Mouse (Mus musculus) liver, embryonic 14.5 days (tissue): Measurements from ENCODE around the gene S100a4. TPM values are rescaled to one million over a fixed set of nuclear protein-coding genes. Genes with fewer than 3 reads are reported as not detected.

Experiments
- ATAC-seq: fragments of 200-750 bp; cut with Nextera tagmentation; 2 replicates; pipeline ENCODE4 v1.8.0; 2017; ENCODE audit warnings: moderate number of reproducible peaks, mild to moderate bottlenecking, moderate library complexity; ENCODE audit not compliant: insufficient read depth
- DNase-seq, 3 experiments: peaks; one replicate each; pipeline ENCODE4 v3.0.0-alpha.2; 2012 to 2013; ENCODE audit warnings: low read depth in 3 of 3, low spot score in 3 of 3
- H3K27ac ChIP-seq: fragments of 300-500 bp; sonication (generic); 2 replicates; pipeline ENCODE4 v1.5.1; 2014; ENCODE audit warnings: moderate library complexity, mild to moderate bottlenecking, control low read depth, inconsistent platforms
- H3K27me3 ChIP-seq: fragments of 300-500 bp; sonication (generic); 2 replicates; pipeline ENCODE4 v1.6.1; 2014; ENCODE audit warnings: mild to moderate bottlenecking, low read length, moderate library complexity; ENCODE audit not compliant: control insufficient read depth, insufficient read depth
- H3K36me3 ChIP-seq: fragments of 300-500 bp; sonication (generic); replicated peaks from 2 replicates; pipeline ENCODE4 v1.6.1; 2014; ENCODE audit warnings: low read depth; ENCODE audit not compliant: control insufficient read depth, insufficient read depth
- H3K4me1 ChIP-seq, 2 experiments: fragments of 200-500 bp in 1 of 2; fragments of 300-500 bp in 1 of 2; sonication (generic) in 1 of 2; replicated peaks; 2 replicates each; pipeline ENCODE4 v1.6.1; 2012 to 2014; ENCODE audit warnings: antibody characterized with exemption in 1 of 2, inconsistent platforms in 1 of 2, low read length in 1 of 2; ENCODE audit not compliant: control insufficient read depth in 2 of 2, insufficient read depth in 2 of 2
- H3K4me2 ChIP-seq: fragments of 300-500 bp; sonication (generic); 2 replicates; pipeline ENCODE4 v1.6.1; 2014; ENCODE audit warnings: low read depth, mild to moderate bottlenecking, control low read depth, moderate library complexity
- H3K4me3 ChIP-seq, 2 experiments: fragments of 200-500 bp in 1 of 2; fragments of 300-500 bp in 1 of 2; sonication (generic) in 1 of 2; 2 replicates each; pipeline ENCODE4 v1.5.1; 2012 to 2014; ENCODE audit warnings: low read depth in 2 of 2, low read length in 2 of 2, mild to moderate bottlenecking in 2 of 2, control low read depth in 1 of 2, inconsistent platforms in 1 of 2, moderate library complexity in 1 of 2; ENCODE audit not compliant: insufficient read depth in 1 of 2
- H3K9ac ChIP-seq: fragments of 300-500 bp; sonication (generic); replicated peaks from 2 replicates; pipeline ENCODE4 v1.6.1; 2014; ENCODE audit warnings: mild to moderate bottlenecking, control low read depth, moderate library complexity
- H3K9me3 ChIP-seq: fragments of 300-500 bp; sonication (generic); 2 replicates; pipeline ENCODE4 v1.6.1; 2016; ENCODE audit warnings: low read length, mixed read lengths; ENCODE audit not compliant: control insufficient read depth
- CTCF ChIP-seq: IDR thresholded peaks from 2 replicates; pipeline ENCODE4 v1.5.1; 2016; ENCODE audit warnings: antibody characterized with exemption, low read depth, control low read depth
- EP300 ChIP-seq: IDR thresholded peaks from 2 replicates; pipeline ENCODE4 v1.6.1; 2016; ENCODE audit warnings: antibody characterized with exemption, low read depth
- WGBS: fragments of 180-500 bp; shearing (Covaris S2); extraction: QIAGEN DNeasy Blood & Tissue Kit; methylation state at CpG from one replicate; pipeline ENCODE4 v1.1.7; 2014; ENCODE audit not compliant: insufficient replicate concordance; 5-methylcytosine and 5-hydroxymethylcytosine counted together
- polyA plus RNA-seq, 2 experiments: library from polyadenylated mRNA; depleted of rRNA in 1 of 2; stranded (reverse) in 1 of 2; unstranded in 1 of 2; fragments of >200 nt; fragmentation: Nextera tagmentation in 1 of 2; extraction: Ambion mirVana in 1 of 2; gene quantifications; 2 replicates each; pipeline versions ENCODE4 v1.2.1 to v1.2.3; 2012 to 2014

Gene S100a4
- polyA plus RNA-seq, 2 experiments, result 1.0 to 2.0 TPM

- H3K4me1 ChIP-seq, result no peaks in the 10 kb centered on the region
- DNase-seq (no peak), ATAC-seq (no peak)
- no peaks in the 10 kb centered on the region for H3K36me3 ChIP-seq
- TF ChIP-seq CTCF (no peak), EP300 (no peak)
- no peak overlapping the region for H3K4me2 ChIP-seq
- no peaks in the 10 kb centered on the region for H3K27me3 ChIP-seq
- H3K9me3 ChIP-seq, result no peaks in the 10 kb centered on the region
- H3K4me3 ChIP-seq, result no peak overlapping the region
- H3K9ac ChIP-seq, result no peak overlapping the region
- H3K27ac ChIP-seq, result no peak overlapping the region
Measured at GRCm38 (mm10) chr3:90648981-90649380, 45.4 kb downstream of the S100a4 start.

- TF ChIP-seq CTCF (no peak), EP300 (no peak)
- H3K9me3 ChIP-seq, result no peaks in the 10 kb centered on the region
- no peak overlapping the region for H3K27ac ChIP-seq
- DNase-seq (no peak), ATAC-seq (no peak)
- no peaks in the 10 kb centered on the region for H3K4me1 ChIP-seq
- no peaks in the 10 kb centered on the region for H3K27me3 ChIP-seq
- H3K36me3 ChIP-seq, result no peaks in the 10 kb centered on the region
- WGBS, result 61% methylated on average over 2 of the region's 2 CpGs
- no peak overlapping the region for H3K4me3 ChIP-seq
- no peak overlapping the region for H3K4me2 ChIP-seq
- H3K9ac ChIP-seq, result no peak overlapping the region
Measured at GRCm38 (mm10) chr3:90649832-90650231, 46.3 kb downstream of the S100a4 start.

GRCm38 (mm10) chr3:90652878-90653508 lies 49.4 kb downstream of the S100a4 start:
- H3K9me3 ChIP-seq, result no peaks in the 10 kb centered on the region
- no peaks in the 10 kb centered on the region for H3K27me3 ChIP-seq
- no peak for ATAC-seq
- no peaks in the 10 kb centered on the region for H3K4me1 ChIP-seq
- H3K9ac ChIP-seq, result no peak overlapping the region
- DNase-seq, result no peak
- H3K36me3 ChIP-seq, result no peaks in the 10 kb centered on the region
- no peak overlapping the region for H3K27ac ChIP-seq
- 31% methylated on average over 5 of the region's 5 CpGs for WGBS
- TF ChIP-seq EP300, result no peak
- TF ChIP-seq CTCF, result peak; percentile 70
- H3K4me3 ChIP-seq, result no peak overlapping the region
- H3K4me2 ChIP-seq, result no peak overlapping the region

GRCm38 (mm10) chr3:90653717-90654116 lies 50.1 kb downstream of the S100a4 start, which contains the start of gene S100a7a:
TSS of gene S100a7a (plus strand) at chr3:90654017.
- no peaks in the 10 kb centered on the region for H3K9me3 ChIP-seq
- H3K27me3 ChIP-seq, result no peaks in the 10 kb centered on the region
- DNase-seq, result no peak
- no peaks in the 10 kb centered on the region for H3K36me3 ChIP-seq
- no peak within 1 kb of the TSS for H3K9ac ChIP-seq
- no peak within 1 kb of the TSS for H3K4me3 ChIP-seq
- no peak within 1 kb of the TSS for H3K27ac ChIP-seq
- ATAC-seq, result no peak
- no peaks in the 10 kb centered on the region for H3K4me1 ChIP-seq
- no peak for TF ChIP-seq EP300
- TF ChIP-seq CTCF, result no peak
- no peak within 1 kb of the TSS for H3K4me2 ChIP-seq

Other genes starting within 250 kb of the S100a4 start
- gene Slc27a3, start 213.8 kb upstream of the S100a4 start, polyA plus RNA-seq (2012; rRNA removed), result 2.1 TPM in 2 replicates
- gene Slc27a3, start 213.8 kb upstream of the S100a4 start, polyA plus RNA-seq (2014; fragmentation: Nextera tagmentation; extraction: Ambion mirVana), result 0.76 and 1.0 TPM in 2 replicates
- 11.3 and 12.7 TPM in 2 replicates for gene Ints3, start 170.1 kb upstream of the S100a4 start, polyA plus RNA-seq (2012; rRNA removed)
- 6.6 and 9.4 TPM in 2 replicates for gene Ints3, start 170.1 kb upstream of the S100a4 start, polyA plus RNA-seq (2014; fragmentation: Nextera tagmentation; extraction: Ambion mirVana)
- 6.5 and 7.2 TPM in 2 replicates for gene Npr1, start 137.9 kb upstream of the S100a4 start, polyA plus RNA-seq (2012; rRNA removed)
- 2.8 and 4.0 TPM in 2 replicates for gene Npr1, start 137.9 kb upstream of the S100a4 start, polyA plus RNA-seq (2014; fragmentation: Nextera tagmentation; extraction: Ambion mirVana)
- 23.3 and 34.5 TPM in 2 replicates for gene Ilf2, start 127.6 kb upstream of the S100a4 start, polyA plus RNA-seq (2012; rRNA removed)
- 46.5 and 48.9 TPM in 2 replicates for gene Ilf2, start 127.6 kb upstream of the S100a4 start, polyA plus RNA-seq (2014; fragmentation: Nextera tagmentation; extraction: Ambion mirVana)
- 7.4 and 9.3 TPM in 2 replicates for gene Snapin, start 112.7 kb upstream of the S100a4 start, polyA plus RNA-seq (2012; rRNA removed)
- gene Snapin, start 112.7 kb upstream of the S100a4 start, polyA plus RNA-seq (2014; fragmentation: Nextera tagmentation; extraction: Ambion mirVana), result 17.0 and 18.7 TPM in 2 replicates
- gene Chtop, start 94.3 kb upstream of the S100a4 start, polyA plus RNA-seq (2012; rRNA removed), result 33.6 and 49.9 TPM in 2 replicates
- gene Chtop, start 94.3 kb upstream of the S100a4 start, polyA plus RNA-seq (2014; fragmentation: Nextera tagmentation; extraction: Ambion mirVana), result 29.7 and 32.7 TPM in 2 replicates
- gene S100a1, start 89.4 kb upstream of the S100a4 start, polyA plus RNA-seq (2012; rRNA removed), result 9.2 and 14.9 TPM in 2 replicates
- 20.8 and 27.1 TPM in 2 replicates for gene S100a1, start 89.4 kb upstream of the S100a4 start, polyA plus RNA-seq (2014; fragmentation: Nextera tagmentation; extraction: Ambion mirVana)
- 7.4 and 11.1 TPM in 2 replicates for gene S100a13, start 89.3 kb upstream of the S100a4 start, polyA plus RNA-seq (2012; rRNA removed)
- 18.0 and 19.7 TPM in 2 replicates for gene S100a13, start 89.3 kb upstream of the S100a4 start, polyA plus RNA-seq (2014; fragmentation: Nextera tagmentation; extraction: Ambion mirVana)
- 0.11 and 0.13 TPM in 2 replicates for gene S100a14, start 76.9 kb upstream of the S100a4 start, polyA plus RNA-seq (2012; rRNA removed)
- not detected in 2 replicates for gene S100a14, start 76.9 kb upstream of the S100a4 start, polyA plus RNA-seq (2014; fragmentation: Nextera tagmentation; extraction: Ambion mirVana)
- gene S100a16, start 66.5 kb upstream of the S100a4 start, polyA plus RNA-seq (2012; rRNA removed), result 12.3 and 15.5 TPM in 2 replicates
- gene S100a16, start 66.5 kb upstream of the S100a4 start, polyA plus RNA-seq (2014; fragmentation: Nextera tagmentation; extraction: Ambion mirVana), result 24.1 and 24.9 TPM in 2 replicates
- gene S100a3, start 43.2 kb upstream of the S100a4 start, polyA plus RNA-seq (2012; rRNA removed), result not detected in 2 replicates
- gene S100a3, start 43.2 kb upstream of the S100a4 start, polyA plus RNA-seq (2014; fragmentation: Nextera tagmentation; extraction: Ambion mirVana), result 0.20 TPM in 1 of 2 replicates, not detected in the other
- gene S100a2, start 13.5 kb upstream of the S100a4 start, polyA plus RNA-seq (2012; rRNA removed), result not detected in 2 replicates
- not detected in 2 replicates for gene S100a2, start 13.5 kb upstream of the S100a4 start, polyA plus RNA-seq (2014; fragmentation: Nextera tagmentation; extraction: Ambion mirVana)
- gene Gm42674, start 1.9 kb upstream of the S100a4 start, polyA plus RNA-seq (2012; rRNA removed), result not detected in 2 replicates
- not detected in 2 replicates for gene Gm42674, start 1.9 kb upstream of the S100a4 start, polyA plus RNA-seq (2014; fragmentation: Nextera tagmentation; extraction: Ambion mirVana)
- gene S100a5, start 4.8 kb downstream of the S100a4 start, polyA plus RNA-seq (2012; rRNA removed), result not detected in 2 replicates
- not detected in 2 replicates for gene S100a5, start 4.8 kb downstream of the S100a4 start, polyA plus RNA-seq (2014; fragmentation: Nextera tagmentation; extraction: Ambion mirVana)
- 3.4 and 5.4 TPM in 2 replicates for gene S100a6, start 9.1 kb downstream of the S100a4 start, polyA plus RNA-seq (2012; rRNA removed)
- 7.2 and 13.6 TPM in 2 replicates for gene S100a6, start 9.1 kb downstream of the S100a4 start, polyA plus RNA-seq (2014; fragmentation: Nextera tagmentation; extraction: Ambion mirVana)
- not detected in 2 replicates for gene S100a7a, start 50.2 kb downstream of the S100a4 start, polyA plus RNA-seq (2012; rRNA removed)
- not detected in 2 replicates for gene S100a7a, start 50.2 kb downstream of the S100a4 start, polyA plus RNA-seq (2014; fragmentation: Nextera tagmentation; extraction: Ambion mirVana)
- gene S100a8, start 65.2 kb downstream of the S100a4 start, polyA plus RNA-seq (2012; rRNA removed), result 203 and 418 TPM in 2 replicates
- 838 and 1,223 TPM in 2 replicates for gene S100a8, start 65.2 kb downstream of the S100a4 start, polyA plus RNA-seq (2014; fragmentation: Nextera tagmentation; extraction: Ambion mirVana)
- 292 and 431 TPM in 2 replicates for gene S100a9, start 92.0 kb downstream of the S100a4 start, polyA plus RNA-seq (2012; rRNA removed)
- gene S100a9, start 92.0 kb downstream of the S100a4 start, polyA plus RNA-seq (2014; fragmentation: Nextera tagmentation; extraction: Ambion mirVana), result 583 and 836 TPM in 2 replicates
- gene Pglyrp4, start 123.1 kb downstream of the S100a4 start, polyA plus RNA-seq (2012; rRNA removed), result 0.02 TPM in 1 of 2 replicates, not detected in the other
- 0.06 TPM in 1 of 2 replicates, not detected in the other for gene Pglyrp4, start 123.1 kb downstream of the S100a4 start, polyA plus RNA-seq (2014; fragmentation: Nextera tagmentation; extraction: Ambion mirVana)
- not detected in 2 replicates for gene Gm5849, start 174.1 kb downstream of the S100a4 start, polyA plus RNA-seq (2012; rRNA removed)
- gene Gm5849, start 174.1 kb downstream of the S100a4 start, polyA plus RNA-seq (2014; fragmentation: Nextera tagmentation; extraction: Ambion mirVana), result not detected in 2 replicates